Mouse (Mus musculus): Measurements from ENCODE around the gene Ctdspl. TPM values are rescaled to one million over a fixed set of nuclear protein-coding genes. Genes with fewer than 3 reads are reported as not detected.

Ctdspl gene
- polyA plus RNA-seq, 1 experiment from 2014 or later: 25.3 TPM

GRCm38 (mm10) chr9:118930611-118931010 lies 4.4 kb downstream of the Ctdspl start:
- ChIA-PET POLR2A (no interaction called here), CTCF (interaction anchor here (0.7 kb wide), 1 partner anchor 95 kb away, joined by 3 read pairs; no protein-coding TSS in a partner anchor)
- ATAC-seq: no peak
- H3K27me3 ChIP-seq: no peaks in the 10 kb centered on the region
- no peak for DNase-seq (ENCODE audit: low read depth, low spot score)
- TF ChIP-seq CTCF (IDR thresholded peaks at IDR 0.05): no peak
- in situ Hi-C loops (cut with MboI; ENCODE audit: low pct_unique_long_range_greater_than_20kb): no loop called here

GRCm38 (mm10) chr9:118933800-118934199 lies 7.5 kb downstream of the Ctdspl start:
- CTCF ChIA-PET: no interaction called here
- POLR2A ChIA-PET: no interaction called here
- in situ Hi-C loops (cut with MboI; ENCODE audit: low pct_unique_long_range_greater_than_20kb): no loop called here
- no peak for TF ChIP-seq CTCF (IDR thresholded peaks at IDR 0.05)
- DNase-seq (ENCODE audit: low read depth, low spot score) (no peak), ATAC-seq (no peak)
- H3K27me3 ChIP-seq: no peaks in the 10 kb centered on the region

- in situ Hi-C loops (cut with MboI; ENCODE audit: low pct_unique_long_range_greater_than_20kb): no loop called here
- no peaks in the 10 kb centered on the region for H3K27me3 ChIP-seq
- CTCF ChIA-PET: no interaction called here
- POLR2A ChIA-PET: no interaction called here
- TF ChIP-seq CTCF (IDR thresholded peaks at IDR 0.05): no peak
- ATAC-seq (no peak), DNase-seq (ENCODE audit: low read depth, low spot score) (no peak)
Measured at GRCm38 (mm10) chr9:118934319-118934718, 8.1 kb downstream of the Ctdspl start.

- DNase-seq (ENCODE audit: low read depth, low spot score) (no peak), ATAC-seq (no peak)
- in situ Hi-C loops (cut with MboI; ENCODE audit: low pct_unique_long_range_greater_than_20kb): no loop called here
- ChIA-PET POLR2A (no interaction called here), CTCF (no interaction called here)
- no peak for TF ChIP-seq CTCF (IDR thresholded peaks at IDR 0.05)
- H3K27me3 ChIP-seq: no peaks in the 10 kb centered on the region
Measured at GRCm38 (mm10) chr9:118935098-118935497, 8.8 kb downstream of the Ctdspl start.

- ATAC-seq: no peak
- TF ChIP-seq CTCF (IDR thresholded peaks at IDR 0.05): no peak
- CTCF ChIA-PET: no interaction called here
- POLR2A ChIA-PET: interaction anchor here (1.7 kb wide), 1 partner anchor 10 kb away, joined by 5 read pairs; the partner anchor contains the start of gene Ctdspl
- no peak for DNase-seq (ENCODE audit: low read depth, low spot score)
- in situ Hi-C loops (cut with MboI; ENCODE audit: low pct_unique_long_range_greater_than_20kb): no loop called here
- no peaks in the 10 kb centered on the region for H3K27me3 ChIP-seq
Measured at GRCm38 (mm10) chr9:118936071-118936470, 9.8 kb downstream of the Ctdspl start.

GRCm38 (mm10) chr9:118937515-118937914 lies 11.3 kb downstream of the Ctdspl start:
- peak; percentile 79 for DNase-seq (ENCODE audit: low read depth, low spot score)
- ATAC-seq: peak; percentile 82
- CTCF ChIA-PET: no interaction called here
- no peak for TF ChIP-seq CTCF (IDR thresholded peaks at IDR 0.05)
- no peaks in the 10 kb centered on the region for H3K27me3 ChIP-seq
- in situ Hi-C loops (cut with MboI; ENCODE audit: low pct_unique_long_range_greater_than_20kb): no loop called here
- POLR2A ChIA-PET: interaction anchor here (0.7 to 1.7 kb wide), 2 partner anchors 11 to 12 kb away, joined by 3 to 5 read pairs; partner anchors contain the start of gene Ctdspl

- ChIA-PET CTCF (interaction anchor here (1.4 kb wide), 1 partner anchor 11 kb away, joined by 3 read pairs; no protein-coding TSS in a partner anchor), POLR2A (no interaction called here)
- no peak for ATAC-seq
- DNase-seq (ENCODE audit: low read depth, low spot score): no peak
- H3K27me3 ChIP-seq: no peaks in the 10 kb centered on the region
- TF ChIP-seq CTCF (IDR thresholded peaks at IDR 0.05): no peak
- in situ Hi-C loops (cut with MboI; ENCODE audit: low pct_unique_long_range_greater_than_20kb): no loop called here
Measured at GRCm38 (mm10) chr9:118939410-118939809, 13.2 kb downstream of the Ctdspl start.

- POLR2A ChIA-PET: no interaction called here
- in situ Hi-C loops (cut with MboI; ENCODE audit: low pct_unique_long_range_greater_than_20kb): no loop called here
- CTCF ChIA-PET: no interaction called here
- no peaks in the 10 kb centered on the region for H3K27me3 ChIP-seq
- no peak for TF ChIP-seq CTCF (IDR thresholded peaks at IDR 0.05)
- no peak for DNase-seq (ENCODE audit: low read depth, low spot score)
- ATAC-seq: no peak
Measured at GRCm38 (mm10) chr9:118939831-118940230, 13.6 kb downstream of the Ctdspl start.

- DNase-seq (ENCODE audit: low read depth, low spot score) (no peak), ATAC-seq (no peak)
- in situ Hi-C loops (cut with MboI; ENCODE audit: low pct_unique_long_range_greater_than_20kb): no loop called here
- TF ChIP-seq CTCF (IDR thresholded peaks at IDR 0.05): no peak
- no peaks in the 10 kb centered on the region for H3K27me3 ChIP-seq
- POLR2A ChIA-PET: no interaction called here
- CTCF ChIA-PET: no interaction called here
Measured at GRCm38 (mm10) chr9:118940591-118941207, 14.4 kb downstream of the Ctdspl start.

- no peak for DNase-seq (ENCODE audit: low read depth, low spot score)
- no peak for TF ChIP-seq CTCF (IDR thresholded peaks at IDR 0.05)
- CTCF ChIA-PET: no interaction called here
- H3K27me3 ChIP-seq: no peaks in the 10 kb centered on the region
- in situ Hi-C loops (cut with MboI; ENCODE audit: low pct_unique_long_range_greater_than_20kb): no loop called here
- no peak for ATAC-seq
- POLR2A ChIA-PET: no interaction called here
Measured at GRCm38 (mm10) chr9:118942030-118942429, 15.8 kb downstream of the Ctdspl start.

GRCm38 (mm10) chr9:118943941-118944340 lies 17.7 kb downstream of the Ctdspl start:
- CTCF ChIA-PET: interaction anchor here (1.1 kb wide), 1 partner anchor 17 kb away, joined by 3 read pairs; no protein-coding TSS in a partner anchor
- in situ Hi-C loops (cut with MboI; ENCODE audit: low pct_unique_long_range_greater_than_20kb): no loop called here
- no peak for DNase-seq (ENCODE audit: low read depth, low spot score)

GRCm38 (mm10) chr9:118944388-118944787 lies 18.1 kb downstream of the Ctdspl start:
- POLR2A ChIA-PET: no interaction called here
- TF ChIP-seq CTCF (IDR thresholded peaks at IDR 0.05): no peak
- no peak for DNase-seq (ENCODE audit: low read depth, low spot score)
- in situ Hi-C loops (cut with MboI; ENCODE audit: low pct_unique_long_range_greater_than_20kb): no loop called here
- CTCF ChIA-PET: interaction anchor here (1.1 kb wide), 1 partner anchor 17 kb away, joined by 3 read pairs; no protein-coding TSS in a partner anchor
- no peaks in the 10 kb centered on the region for H3K27me3 ChIP-seq
- ATAC-seq: no peak

More at GRCm38 (mm10) chr9:118943941-118944340, 17.7 kb downstream of the Ctdspl start:
- TF ChIP-seq CTCF (IDR thresholded peaks at IDR 0.05): no peak
- H3K27me3 ChIP-seq: no peaks in the 10 kb centered on the region
- POLR2A ChIA-PET: no interaction called here
- ATAC-seq: no peak

Measured in Patski (cell line).